In genomic region chr7:82752171-82753085, GRCm38 (mm10) we compare ENCODE assay signal across 8 mouse cellular contexts.
DNase-seq lines count a peak whose midpoint lies in the region; ATAC-seq and TF ChIP-seq lines count a peak whose summit lies in the region.

No protein-coding gene starts in this region.

- no peak overlapping the region for H3K9ac ChIP-seq in intestine, embryonic 15.5 days
- H3K9ac ChIP-seq in lung, postnatal 0 days (replicated peaks; ENCODE audit: low read depth) = no peak overlapping the region
- H3K9ac ChIP-seq in forebrain, embryonic 12.5 days = no peak overlapping the region

- H3K27ac ChIP-seq in embryonic facial prominence, embryonic 10.5 days (replicated peaks) = peak overlapping the region; percentile 70
- H3K27ac ChIP-seq in intestine, embryonic 15.5 days = peak overlapping the region; percentile 54
- peak overlapping the region; percentile 73 for H3K27ac ChIP-seq in lung, postnatal 0 days (ENCODE audit: low read length)
- no peak overlapping the region for H3K27ac ChIP-seq in thymus, adult 2 months (ENCODE audit: control insufficient read depth, insufficient read depth, low read length)
- H3K27ac ChIP-seq in forebrain, embryonic 12.5 days = no peak overlapping the region

- peaks cover 43% of the 10 kb centered on the region for H3K4me1 ChIP-seq in embryonic facial prominence, embryonic 10.5 days
- H3K4me1 ChIP-seq in intestine, embryonic 15.5 days (replicated peaks) = peaks cover 5% of the 10 kb centered on the region; the same call in 1 of the 2 replicates
- peaks cover 7% of the 10 kb centered on the region; the same call in 1 of the 2 replicates for H3K4me1 ChIP-seq in lung, postnatal 0 days (ENCODE audit: insufficient read depth, low read depth, low read length)
- peaks cover 3% of the 10 kb centered on the region for H3K4me1 ChIP-seq in thymus, adult 2 months (replicated peaks; ENCODE audit: control insufficient read depth, insufficient read depth, low read length)
- 0 out of 2 replicates have a peak, but pooled peaks cover 3% of the 10 kb centered on the region for H3K4me1 ChIP-seq in forebrain, embryonic 12.5 days

- TF ChIP-seq CTCF in lung, postnatal 0 days (IDR thresholded peaks at IDR 0.05) = peak; percentile 33; the same call in 1 of the 2 replicates
- TF ChIP-seq CTCF in thymus, adult 2 months (IDR thresholded peaks at IDR 0.05; ENCODE audit: borderline replicate concordance, control insufficient read depth, extremely low read depth, insufficient read depth, low read length, poor library complexity) = no peak

- intact Hi-C loops in heart, postnatal 36 days (cut with DNase I) = no loop called here

- no peak for TF ChIP-seq POLR2A in thymus, adult 2 months (IDR thresholded peaks at IDR 0.05; ENCODE audit: control insufficient read depth, extremely low read depth, insufficient read depth, low read length, poor library complexity)

- H3K4me3 ChIP-seq in embryonic facial prominence, embryonic 10.5 days = no peak overlapping the region
- no peak overlapping the region for H3K4me3 ChIP-seq in intestine, embryonic 15.5 days (replicated peaks)
- H3K4me3 ChIP-seq in lung, postnatal 0 days (ENCODE audit: low read depth, low read length) = no peak overlapping the region
- H3K4me3 ChIP-seq in thymus, adult 2 months (ENCODE audit: control insufficient read depth, insufficient read depth, low read length) = no peak overlapping the region
- H3K4me3 ChIP-seq in forebrain, embryonic 12.5 days (replicated peaks) = no peak overlapping the region

- TF ChIP-seq EP300 in lung, postnatal 0 days (IDR thresholded peaks at IDR 0.05) = peak; percentile 74

- WGBS in embryonic facial prominence, embryonic 10.5 days = 71% methylated on average over 8 of the region's 8 CpGs
- WGBS in intestine, embryonic 15.5 days = 50% methylated on average over 8 of the region's 8 CpGs
- WGBS in lung, postnatal 0 days = 27% methylated on average over 8 of the region's 8 CpGs
- 90% methylated on average over 8 of the region's 8 CpGs for WGBS in thymus, adult 2 months
- WGBS in forebrain, embryonic 12.5 days = 72% methylated on average over 8 of the region's 8 CpGs

- H3K36me3 ChIP-seq in embryonic facial prominence, embryonic 10.5 days (replicated peaks) = peaks cover 33% of the 10 kb centered on the region
- H3K36me3 ChIP-seq in intestine, embryonic 15.5 days = no peaks in the 10 kb centered on the region
- no peaks in the 10 kb centered on the region for H3K36me3 ChIP-seq in lung, postnatal 0 days (ENCODE audit: insufficient read depth, low read length)
- H3K36me3 ChIP-seq in thymus, adult 2 months (ENCODE audit: control insufficient read depth, insufficient read depth, low read length) = peaks cover 4% of the 10 kb centered on the region
- peaks cover 13% of the 10 kb centered on the region; the same call in 1 of the 2 replicates for H3K36me3 ChIP-seq in forebrain, embryonic 12.5 days (replicated peaks)

- DNase-seq in heart, adult 11 months = peak; percentile 87
- DNase-seq in heart, postnatal 36 days = no peak
- DNase-seq in embryonic facial prominence, embryonic 10.5 days (ENCODE audit: low spot score) = peak; percentile 49
- DNase-seq in lung, postnatal 0 days (ENCODE audit: low spot score) = peak; percentile 89
- DNase-seq in frontal cortex, adult 2 months (ENCODE audit: extremely low spot score in 1 of 2, low spot score in 1 of 2) = no peak
- no peak for DNase-seq in thymus, adult 2 months

- H3K4me2 ChIP-seq in intestine, embryonic 15.5 days (replicated peaks) = no peak overlapping the region
- H3K4me2 ChIP-seq in lung, postnatal 0 days (replicated peaks; ENCODE audit: low read depth, low read length) = 0 out of 2 replicates have a peak overlapping the region, but pooled peaks have one; percentile 19
- H3K4me2 ChIP-seq in forebrain, embryonic 12.5 days = no peak overlapping the region

- peak; percentile 43; the same call in 1 of the 2 replicates for ATAC-seq in intestine, embryonic 15.5 days
- peak; percentile 92 for ATAC-seq in lung, postnatal 0 days
- ATAC-seq in forebrain, embryonic 12.5 days (ENCODE audit: low FRiP score) = no peak

- no peaks in the 10 kb centered on the region for H3K9me3 ChIP-seq in embryonic facial prominence, embryonic 10.5 days
- H3K9me3 ChIP-seq in intestine, embryonic 15.5 days = no peaks in the 10 kb centered on the region
- H3K9me3 ChIP-seq in lung, postnatal 0 days (ENCODE audit: low read length) = no peaks in the 10 kb centered on the region
- H3K9me3 ChIP-seq in forebrain, embryonic 12.5 days = no peaks in the 10 kb centered on the region

- no peaks in the 10 kb centered on the region for H3K27me3 ChIP-seq in embryonic facial prominence, embryonic 10.5 days (replicated peaks; ENCODE audit: low read depth, poor library complexity, severe bottlenecking)
- H3K27me3 ChIP-seq in intestine, embryonic 15.5 days (replicated peaks) = no peaks in the 10 kb centered on the region
- H3K27me3 ChIP-seq in lung, postnatal 0 days (replicated peaks; ENCODE audit: insufficient read depth, low read length) = no peaks in the 10 kb centered on the region
- H3K27me3 ChIP-seq in thymus, adult 2 months (ENCODE audit: control insufficient read depth, insufficient read depth, low read length) = no peaks in the 10 kb centered on the region
- no peaks in the 10 kb centered on the region for H3K27me3 ChIP-seq in forebrain, embryonic 12.5 days

Comparison
In these comparisons a context has a peak if more than half of its experiments do, and no peak if none do; other contexts are left out.
1. DNase-seq: peak in heart, adult 11 months (single experiment), embryonic facial prominence, embryonic 10.5 days (single experiment) and lung, postnatal 0 days (single experiment); none in heart, postnatal 36 days (0 of 2), frontal cortex, adult 2 months (0 of 2) and thymus, adult 2 months (single experiment).
2. H3K27ac ChIP-seq: peak in embryonic facial prominence, embryonic 10.5 days (single experiment), intestine, embryonic 15.5 days (single experiment) and lung, postnatal 0 days (single experiment); none in thymus, adult 2 months (single experiment) and forebrain, embryonic 12.5 days (single experiment).